Mouse (Mus musculus) cerebellum, adult 11-12 months (tissue): ENCODE data around the gene Fcgrt.
A peak's percentile ranks its signal among the peaks of the same experiment; 100 is the strongest.

Experiments used
- DNase-seq: peaks from one replicate; pipeline ENCODE4 v3.0.0; 2022

Fcgrt gene

DNA sequence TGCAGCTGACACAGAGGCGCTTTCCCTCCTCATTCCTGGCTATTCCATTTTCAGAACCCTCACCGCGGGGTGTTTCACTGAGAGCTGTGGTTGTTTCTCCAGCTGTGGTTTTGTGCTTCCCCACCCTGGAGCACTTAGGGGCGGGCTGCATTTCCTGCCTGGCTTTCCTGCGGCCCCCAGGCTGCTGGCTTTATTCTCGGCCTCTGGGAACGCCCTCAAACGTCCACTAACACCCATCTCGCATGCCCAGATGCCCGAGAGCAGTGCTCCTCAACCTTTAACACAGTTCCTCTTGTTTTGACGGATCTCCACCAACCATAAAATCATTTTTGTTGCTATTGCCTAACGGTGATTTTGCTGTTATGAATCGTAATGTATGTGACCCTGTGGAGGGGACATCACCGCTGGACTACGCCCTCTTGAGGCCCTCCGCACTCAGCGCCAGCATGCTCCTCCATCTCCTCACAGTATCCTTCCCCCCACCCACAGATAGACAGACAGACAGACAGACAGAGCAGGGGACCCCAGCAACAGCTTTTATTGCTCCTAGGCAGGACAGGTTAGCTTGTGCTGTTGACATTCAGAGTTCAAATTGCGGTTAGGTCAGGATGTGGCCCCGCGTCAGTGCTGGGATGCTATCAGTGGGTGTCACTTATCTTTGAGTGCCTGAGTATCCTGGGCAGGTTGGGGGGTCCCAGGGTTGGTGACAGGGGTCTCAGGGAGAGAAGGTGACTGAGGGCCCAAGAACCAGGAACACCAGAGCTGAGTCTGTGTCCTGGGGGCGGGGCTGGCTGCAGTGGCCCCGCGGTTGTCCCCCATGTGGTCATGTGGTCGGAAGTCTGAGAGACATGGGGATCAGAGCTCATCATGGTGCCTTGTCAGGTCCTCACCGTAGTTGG lies 21.0 kb downstream of the Fcgrt start:
- no peak for DNase-seq

DNA sequence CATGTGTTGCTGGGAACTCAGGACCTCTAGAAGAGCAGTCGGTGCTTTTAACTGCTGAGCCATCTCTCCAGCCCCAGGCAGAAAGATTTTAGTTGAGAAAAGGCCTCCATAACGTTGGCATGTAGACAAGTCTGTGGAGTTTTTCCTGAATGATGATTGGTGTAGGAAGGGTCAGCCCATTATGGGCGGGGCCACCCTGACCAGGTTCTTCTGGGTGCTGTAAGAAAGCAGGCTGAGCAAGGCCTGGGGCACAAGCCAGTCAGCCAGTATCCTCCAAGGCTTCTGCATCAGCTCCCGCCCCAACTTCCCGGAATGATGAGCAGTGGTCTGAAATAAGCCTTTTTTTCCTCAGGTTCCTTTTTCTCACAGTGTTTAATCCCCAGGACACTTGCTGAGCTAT lies 22.6 kb downstream of the Fcgrt start:
- no peak for DNase-seq

DNA sequence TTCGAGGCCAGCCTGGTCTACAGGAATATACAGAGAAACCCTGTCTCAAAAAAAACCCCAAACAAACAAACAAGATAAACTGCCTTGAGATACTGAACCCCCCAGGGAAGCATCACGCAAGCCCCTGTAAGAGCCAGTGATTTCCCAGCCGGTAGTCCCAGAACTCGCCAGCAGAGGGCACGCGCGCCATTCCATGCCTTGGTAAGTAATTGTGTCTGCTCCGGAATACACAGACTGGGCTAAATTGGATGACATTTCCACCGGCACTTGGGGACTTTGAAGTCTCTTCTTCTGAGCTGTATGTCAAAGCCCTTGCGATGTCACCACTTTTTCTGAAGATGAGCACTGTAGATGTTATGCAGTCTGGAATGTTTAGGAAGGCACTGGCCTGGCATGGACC lies 23.8 kb downstream of the Fcgrt start:
- peak; percentile 75 for DNase-seq

DNA sequence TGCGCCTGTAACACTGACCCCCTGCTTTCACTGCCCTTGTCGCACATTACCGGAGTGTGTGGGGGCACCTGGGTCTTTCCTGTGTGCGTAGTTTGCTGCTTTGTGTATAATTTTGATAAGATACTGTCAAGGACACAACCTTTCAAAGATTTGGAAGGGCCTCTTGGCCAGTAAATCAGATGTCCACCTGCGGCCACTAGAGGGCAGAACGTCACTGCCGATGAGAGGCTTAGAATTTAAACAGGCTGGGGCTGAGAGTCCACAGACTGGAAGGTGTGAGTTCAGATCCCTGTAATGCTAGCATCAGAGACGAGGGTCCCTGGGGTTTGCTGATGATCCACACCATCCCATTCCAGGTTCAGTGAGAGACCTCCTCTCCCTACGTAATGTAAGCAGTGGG lies 25.1 kb downstream of the Fcgrt start:
- peak; percentile 53 for DNase-seq

DNA sequence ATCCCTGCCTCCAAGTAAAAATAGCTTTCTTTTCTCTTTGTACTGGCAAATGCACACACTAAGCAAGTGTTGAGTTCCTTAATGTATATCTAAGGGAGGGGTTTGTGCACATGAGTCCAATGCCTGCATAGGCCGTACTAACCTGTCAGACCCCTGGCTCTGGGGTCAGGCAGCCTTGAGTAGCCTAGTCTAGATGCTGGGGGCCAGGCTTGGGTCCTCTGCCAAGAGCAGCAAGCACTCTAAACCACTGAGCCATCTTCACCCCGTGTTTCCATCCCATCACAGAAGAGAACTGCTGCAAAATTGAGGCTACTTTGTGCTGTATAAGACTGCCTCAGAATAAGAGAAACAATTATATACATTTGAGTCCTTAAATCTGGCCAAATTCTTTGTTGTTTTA lies 25.8 kb downstream of the Fcgrt start:
- DNase-seq = no peak

DNA sequence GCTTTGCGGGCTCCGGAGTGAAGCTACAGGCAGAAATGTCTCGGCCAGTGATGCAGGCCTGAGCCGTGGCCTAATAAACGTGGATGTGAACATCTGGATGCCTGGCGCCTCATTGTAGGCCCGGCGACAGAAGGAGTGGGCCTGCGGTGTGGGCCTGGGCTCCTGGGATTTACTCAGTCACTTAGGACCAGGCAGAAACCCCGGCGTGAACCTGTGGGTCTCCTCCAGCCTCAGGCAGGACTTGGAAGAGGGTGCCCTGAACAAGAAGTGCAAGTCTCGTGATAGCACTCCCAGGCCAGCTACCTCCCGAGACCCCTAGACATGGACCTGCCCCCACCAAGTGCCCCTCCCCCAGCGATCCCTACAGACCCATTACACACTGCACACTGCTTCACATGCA lies 26.3 kb downstream of the Fcgrt start:
- peak; percentile 22 for DNase-seq

DNA sequence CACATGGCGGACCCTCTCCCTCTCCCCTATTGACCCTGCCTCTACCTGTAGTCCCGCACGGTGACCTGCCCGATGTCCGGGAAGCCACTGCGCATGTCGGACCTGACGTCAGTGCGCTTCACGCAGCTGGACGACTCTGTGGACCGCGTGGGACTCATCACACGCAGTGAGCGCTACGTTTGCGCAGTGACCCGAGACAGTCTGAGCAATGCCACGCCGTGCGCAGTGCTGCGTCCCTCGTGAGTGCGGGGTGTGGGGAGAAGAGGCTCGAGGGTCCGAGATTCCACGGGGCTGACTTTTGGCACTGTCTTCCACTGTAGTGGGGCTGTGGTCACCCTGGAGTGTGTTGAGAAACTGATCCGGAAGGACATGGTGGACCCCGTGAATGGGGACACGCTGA lies 27.1 kb downstream of the Fcgrt start:
- DNase-seq = no peak

DNA sequence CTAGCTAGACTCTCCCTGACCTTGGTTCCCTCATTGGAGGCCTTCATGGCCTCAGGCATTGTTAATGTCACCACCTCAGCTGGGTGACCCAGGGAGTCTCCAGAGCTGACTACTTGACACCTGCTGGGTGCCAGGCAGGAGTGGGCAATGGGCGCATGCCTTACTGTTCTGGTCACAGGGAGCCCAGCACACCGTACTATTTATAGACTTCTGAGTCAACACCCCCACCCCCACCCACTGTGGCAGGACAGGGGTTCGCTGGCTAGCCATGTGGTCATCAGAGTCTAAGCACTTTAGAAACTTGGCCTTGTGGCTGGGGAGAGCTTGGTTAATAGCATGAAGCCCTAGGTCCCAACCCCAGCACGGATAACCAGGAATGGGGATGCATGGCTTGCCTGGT lies 28.2 kb downstream of the Fcgrt start:
- DNase-seq = no peak

DNA sequence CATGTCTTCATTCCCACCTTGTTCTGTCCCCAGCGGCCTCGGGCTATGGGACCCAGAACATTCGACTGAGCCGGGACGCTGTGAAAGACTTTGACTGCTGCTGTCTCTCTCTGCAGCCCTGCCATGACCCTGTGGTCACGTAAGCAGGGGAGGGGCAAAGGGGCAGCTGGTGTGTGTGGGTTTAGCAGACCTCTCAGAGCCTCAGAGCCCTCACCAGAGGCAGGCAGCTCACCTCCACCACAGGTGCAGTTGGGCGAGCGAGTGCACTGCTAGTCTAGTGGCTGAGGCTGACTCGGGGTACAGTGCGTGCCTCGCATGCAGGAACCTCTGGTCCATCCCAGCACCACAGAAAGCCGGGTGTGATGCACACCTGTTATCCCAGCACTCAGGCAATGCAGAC lies 29.7 kb downstream of the Fcgrt start:
- no peak for DNase-seq

DNA sequence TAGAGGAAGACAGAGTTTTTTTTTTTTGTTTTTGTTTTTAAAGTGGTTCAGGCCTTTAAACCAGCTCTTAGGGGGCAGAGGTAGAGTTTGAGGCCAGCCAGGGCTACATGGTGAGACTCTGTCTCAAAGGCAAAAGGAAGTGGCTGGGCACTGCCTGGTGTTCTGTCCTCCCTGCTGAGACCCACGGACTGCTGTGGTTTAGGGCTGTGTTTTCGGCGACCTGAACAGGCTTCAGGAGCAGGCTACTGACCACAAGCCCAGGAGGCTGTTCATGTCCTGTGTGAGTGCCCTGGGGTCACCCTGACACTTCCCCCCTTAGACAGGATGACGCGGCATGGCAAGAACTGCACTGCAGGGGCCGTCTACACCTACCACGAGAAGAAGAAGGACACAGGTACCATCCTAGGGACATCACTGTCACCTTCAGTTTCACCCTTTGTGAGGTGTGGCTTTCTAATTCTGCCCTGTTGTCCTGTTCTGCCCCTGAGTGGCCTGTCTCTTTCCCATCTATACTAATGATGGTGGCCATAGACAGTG lies 30.4 kb downstream of the Fcgrt start:
- no peak for DNase-seq

DNA sequence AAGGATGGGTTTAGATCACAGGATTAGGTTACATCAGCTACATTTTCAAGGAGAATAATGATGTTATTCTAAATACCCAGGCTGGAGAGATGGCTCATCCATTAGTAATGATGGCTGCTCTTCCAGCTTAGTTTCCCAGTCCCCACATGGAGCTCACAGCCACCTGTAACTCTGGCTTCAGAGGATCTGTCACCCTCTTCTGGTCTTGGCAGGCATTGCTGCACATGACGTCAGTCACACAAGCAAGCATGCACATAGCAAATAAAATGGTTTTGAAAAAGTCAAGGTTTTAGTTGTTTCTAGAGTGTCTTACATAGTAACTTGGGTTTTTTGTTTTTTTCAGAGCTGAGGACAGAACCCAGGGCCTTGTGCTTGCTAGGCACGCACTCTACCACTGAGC lies 31.4 kb downstream of the Fcgrt start:
- DNase-seq = peak; percentile 10

DNA sequence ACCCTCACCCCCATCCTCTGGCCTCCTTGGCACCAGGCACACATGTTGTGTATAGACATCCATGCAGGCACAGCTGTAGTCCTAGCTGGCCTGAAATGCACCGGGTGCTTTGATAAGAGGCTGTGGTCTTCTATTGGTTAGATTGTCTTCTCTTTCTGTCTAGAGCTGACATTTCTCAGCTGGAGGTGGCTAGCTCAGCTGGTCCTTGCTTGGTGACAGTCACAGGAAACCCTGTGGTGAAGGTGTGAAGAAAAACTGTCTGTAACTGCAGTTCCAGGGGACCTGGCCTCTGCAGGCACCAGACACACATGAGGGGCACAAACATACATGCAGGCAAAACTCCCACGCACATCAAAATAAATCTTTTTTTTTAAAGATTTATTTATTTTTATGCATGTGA lies 34.0 kb downstream of the Fcgrt start:
- peak; percentile 4 for DNase-seq

DNA sequence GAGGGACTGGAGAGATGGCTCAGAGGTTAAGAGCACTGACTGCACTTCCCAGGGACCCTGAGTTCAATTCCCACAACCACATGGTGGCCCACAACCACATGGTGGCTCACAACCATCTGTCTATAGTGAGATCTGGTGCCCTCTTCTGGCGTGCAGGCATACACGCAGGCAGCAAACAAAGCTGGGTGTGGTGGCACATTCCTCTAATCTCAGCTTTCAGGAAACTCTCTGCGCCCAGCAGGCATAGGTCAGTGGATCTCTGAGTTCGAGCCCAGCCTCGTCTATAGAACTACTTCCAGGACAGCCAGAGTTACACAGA lies 35.7 kb downstream of the Fcgrt start:
- DNase-seq = no peak

DNA sequence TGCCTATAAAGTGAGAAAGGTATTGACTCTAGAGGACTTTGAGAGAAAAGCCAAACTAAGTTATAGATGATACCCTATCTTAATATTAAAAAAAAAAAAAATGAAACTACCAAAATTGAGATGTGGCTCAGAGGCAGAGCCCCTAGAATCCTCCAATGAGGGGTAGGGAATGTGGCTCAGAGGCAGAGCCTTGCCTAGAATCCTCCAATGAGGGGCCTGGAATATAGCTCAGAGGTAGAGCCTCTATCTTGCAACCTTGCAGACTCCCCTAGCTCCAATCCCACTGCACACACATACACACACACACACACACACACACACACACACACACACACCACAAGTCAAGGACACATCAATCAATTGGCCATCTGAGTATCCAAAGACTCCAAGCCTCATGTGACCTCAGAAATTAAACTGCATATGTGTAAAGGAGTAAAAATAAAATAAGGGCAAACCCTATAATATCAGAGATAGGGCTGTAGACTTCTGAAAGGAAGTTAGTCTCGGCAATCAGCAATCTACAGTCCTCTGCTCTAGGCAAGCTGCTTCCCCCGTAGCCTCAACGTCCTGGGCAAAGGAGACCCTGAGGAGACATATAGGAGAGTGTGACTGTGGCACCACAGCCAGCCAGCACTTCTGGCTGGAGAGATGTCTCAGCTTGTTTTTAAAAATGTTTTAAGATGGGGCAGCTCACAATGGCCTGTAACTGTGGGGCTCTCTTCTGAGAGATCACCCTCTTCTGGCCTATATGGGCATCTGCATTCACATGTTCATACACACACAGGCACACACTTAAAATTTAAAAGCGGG lies 36.3 kb downstream of the Fcgrt start:
- no peak for DNase-seq

DNA sequence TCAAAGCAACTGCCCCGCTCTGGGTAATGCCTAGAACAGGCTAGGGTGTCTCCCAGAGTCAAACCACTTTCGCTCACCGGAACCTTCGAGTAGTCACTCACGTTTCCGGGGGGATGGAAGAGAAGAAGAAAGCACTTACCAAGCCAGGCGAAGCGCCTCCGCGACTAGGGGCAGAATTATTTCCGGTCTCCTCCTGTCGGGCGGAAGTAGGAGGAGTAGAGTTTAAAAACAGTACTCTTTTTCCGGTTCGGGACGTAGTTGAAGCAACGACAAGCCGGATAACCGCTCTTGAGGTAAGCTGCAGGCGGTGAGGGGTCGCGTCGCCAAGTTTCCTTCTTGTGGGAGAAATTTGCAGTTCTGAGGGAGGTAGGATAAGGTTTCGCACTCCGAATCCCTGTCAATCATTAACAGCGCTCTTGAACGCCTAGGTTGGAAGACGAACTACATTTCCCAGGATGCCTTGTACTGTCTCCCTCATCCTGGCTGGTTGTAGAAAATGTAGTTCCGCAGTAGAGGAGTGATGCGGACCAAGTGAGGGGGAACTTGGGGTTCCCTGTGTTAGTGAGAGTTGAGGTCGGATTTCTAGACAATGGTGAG lies 41.3 kb downstream of the Fcgrt start, which contains the start of the genes Nosip and Prrg2:
TSS of gene Nosip (plus strand) at position 191 of the 597 bp plus-strand sequence.
TSS of gene Prrg2 (minus strand) at position 439 of the 597 bp plus-strand sequence.
- DNase-seq = peak; percentile 94

DNA sequence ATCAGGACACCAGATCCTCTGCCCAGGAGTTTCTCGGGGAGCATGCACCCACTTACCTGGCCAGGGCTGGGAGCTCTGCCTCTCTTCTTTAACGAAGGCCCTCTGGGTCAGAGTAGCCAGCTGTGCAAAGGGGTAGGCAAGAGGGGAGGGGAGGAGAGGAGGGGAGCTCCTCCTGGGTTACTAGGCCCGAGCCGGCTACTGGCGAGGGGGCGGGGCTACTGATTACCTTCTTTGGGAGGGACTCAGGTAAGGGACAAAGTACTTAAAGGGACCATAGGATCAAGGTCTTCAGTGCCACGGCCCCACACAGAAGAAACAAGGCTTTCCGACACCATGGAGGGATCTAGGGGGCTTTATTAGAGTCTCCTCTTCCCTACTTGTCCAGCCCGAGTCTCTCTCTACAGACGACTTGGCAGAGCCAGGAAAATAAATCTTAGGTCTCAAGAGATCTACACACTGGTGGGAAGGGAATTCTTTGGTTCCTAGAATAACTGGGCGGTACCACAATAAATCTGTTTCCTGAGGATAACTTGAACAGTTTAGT lies 42.0 kb downstream of the Fcgrt start:
- peak; percentile 68 for DNase-seq

DNA sequence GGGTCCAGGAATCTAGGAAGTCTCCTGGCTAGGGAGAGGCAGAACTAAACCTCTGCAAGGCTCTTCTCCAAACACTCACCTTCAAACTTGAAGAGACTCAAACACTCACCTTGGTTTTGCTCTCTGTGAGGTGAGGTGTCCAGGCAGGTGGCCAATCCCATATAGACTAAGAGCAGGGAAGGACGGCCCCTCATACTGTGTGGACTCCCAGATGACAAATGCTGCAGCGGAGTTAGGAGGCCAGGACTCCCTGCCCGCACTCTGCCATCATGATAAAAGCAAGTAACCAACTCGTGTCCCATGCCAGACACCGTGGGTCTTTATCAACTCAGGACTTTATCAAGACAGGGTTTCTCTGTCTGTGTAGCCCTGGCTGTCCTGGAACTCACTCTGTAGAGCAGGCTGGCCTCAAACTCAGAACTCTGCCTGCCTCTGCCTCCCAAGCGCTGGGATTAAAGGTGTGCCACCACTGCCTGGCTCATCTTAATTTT lies 43.0 kb downstream of the Fcgrt start:
- DNase-seq = peak; percentile 44

DNA sequence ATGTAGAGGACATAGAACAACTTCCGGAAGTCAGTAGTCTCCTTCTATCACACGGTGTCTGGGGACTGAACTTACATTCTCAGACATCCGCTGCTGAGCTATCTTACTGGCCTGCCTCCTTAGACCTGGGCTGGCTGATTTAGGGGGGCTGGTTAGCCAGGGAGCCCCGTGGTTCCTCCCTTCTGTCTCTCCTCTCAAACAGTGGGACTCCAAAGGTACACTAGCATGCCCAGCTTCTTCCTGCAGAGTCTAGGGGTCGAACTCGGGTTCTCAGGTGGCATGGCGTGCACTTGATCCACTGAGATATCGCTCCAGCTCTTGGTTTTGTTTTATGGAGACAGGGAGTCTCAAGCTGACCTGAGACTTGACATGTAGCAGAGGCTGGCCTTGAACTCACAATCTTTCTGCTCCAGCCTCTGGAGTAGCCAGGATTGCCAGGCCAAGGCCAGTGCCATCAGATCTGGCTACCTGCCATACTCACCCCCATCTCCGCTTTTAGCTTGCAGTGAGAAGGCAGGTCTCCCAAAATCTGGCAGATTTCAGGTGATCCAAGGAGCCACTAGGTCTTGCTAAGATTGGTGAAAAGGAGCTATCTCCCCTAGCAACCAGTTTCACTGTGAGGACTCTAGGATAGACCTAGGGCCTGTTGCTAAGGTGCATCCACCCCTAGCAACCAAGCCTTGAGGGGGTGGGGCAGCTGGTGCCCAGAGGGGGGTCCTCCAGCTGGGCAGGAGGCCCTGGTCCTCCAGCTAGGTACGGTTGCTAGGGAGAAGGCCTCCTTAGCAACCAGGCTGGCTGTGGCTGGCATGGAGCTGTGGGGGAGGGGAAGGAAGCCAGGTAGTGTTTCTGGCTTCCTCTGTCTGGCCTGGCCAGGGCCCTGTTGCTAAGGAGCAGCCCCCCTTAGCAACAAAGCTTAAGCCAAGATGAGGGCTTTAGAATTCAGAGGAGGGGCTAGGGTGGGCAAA lies 44.8 kb downstream of the Fcgrt start:
- DNase-seq = peak; percentile 58

DNA sequence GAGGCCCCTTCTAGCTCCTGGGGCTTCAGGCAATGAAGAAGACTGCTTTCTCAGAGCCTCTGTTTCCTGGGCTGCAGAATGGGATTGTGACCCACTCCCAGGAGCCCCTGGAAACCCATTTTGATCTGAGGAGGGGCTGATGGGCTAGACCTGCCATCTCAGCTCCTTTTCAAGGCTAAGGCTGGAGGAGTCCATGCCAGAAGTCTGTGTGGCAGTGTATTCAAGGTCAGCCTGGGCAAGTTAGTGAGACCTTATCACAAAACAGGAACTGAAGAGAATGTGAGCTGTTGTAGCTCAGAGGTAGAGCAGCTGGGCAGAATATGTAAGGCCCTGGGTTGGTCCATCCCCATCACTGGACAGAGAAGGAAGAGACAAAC lies 46.7 kb downstream of the Fcgrt start:
- DNase-seq = no peak

DNA sequence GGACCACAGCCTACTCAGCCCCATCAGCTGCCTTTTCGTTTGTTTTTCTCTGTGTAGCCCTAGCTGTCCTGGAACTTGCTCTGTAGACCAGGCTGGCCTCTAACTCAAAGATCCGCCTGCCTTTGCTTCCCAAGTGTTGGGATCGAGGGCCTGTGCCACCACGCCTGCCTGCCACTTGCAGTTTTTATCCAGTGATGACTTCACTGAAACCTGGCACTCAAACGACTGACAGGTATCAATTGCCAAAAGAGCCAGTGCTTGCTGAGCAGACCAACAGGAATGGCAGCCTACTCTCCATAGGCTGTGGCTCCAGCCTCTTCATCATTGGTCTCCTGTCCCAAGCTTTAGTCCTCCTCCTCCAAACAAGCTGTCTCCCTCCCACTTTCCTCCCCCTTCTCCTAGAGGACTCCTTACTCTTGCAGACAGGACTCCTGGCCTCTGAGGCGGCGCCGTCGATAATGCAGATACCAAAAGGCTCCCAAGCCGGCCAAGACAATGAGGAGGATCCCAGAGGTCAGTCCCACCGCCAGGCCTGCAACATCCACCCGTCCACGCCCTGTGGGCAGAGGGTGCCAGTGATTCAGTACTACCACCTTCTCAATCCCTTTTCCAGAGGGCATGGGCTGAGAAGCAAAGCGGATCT lies 47.2 kb downstream of the Fcgrt start:
- DNase-seq = peak; percentile 50

DNA sequence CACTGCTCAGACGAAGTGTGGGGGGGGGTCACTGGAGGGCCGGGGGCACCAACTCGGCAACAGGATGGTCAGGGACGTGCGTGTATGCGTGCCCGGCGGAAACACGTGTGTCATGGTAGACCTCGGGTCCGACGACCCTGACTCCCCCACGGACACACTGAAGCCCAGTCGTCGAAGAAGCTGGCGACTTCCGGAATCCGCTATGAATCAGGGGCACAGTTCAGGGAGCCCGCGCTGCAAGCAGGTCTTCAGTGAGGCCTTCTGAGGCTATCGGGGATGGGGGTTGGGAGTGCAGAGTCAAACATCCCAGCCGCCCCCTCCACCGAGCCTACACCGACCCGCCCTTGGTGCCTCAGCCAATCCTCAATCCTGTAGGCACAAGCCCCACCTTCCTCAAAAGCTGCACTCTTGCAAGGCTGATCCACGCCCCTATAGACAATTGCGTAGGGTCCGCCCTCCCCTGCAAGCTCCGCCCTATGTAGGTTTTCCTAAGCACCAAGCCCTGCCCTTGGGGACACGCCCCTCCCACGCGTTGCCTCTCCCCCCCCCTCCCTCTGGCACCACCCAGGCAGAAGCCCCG lies 49.6 kb downstream of the Fcgrt start:
- peak; percentile 98 for DNase-seq
